Mouse (Mus musculus) ES-Bruce4 (cell line): ENCODE results near the gene Ube2u. TPM values are rescaled to one million over a fixed set of nuclear protein-coding genes. Genes with fewer than 3 reads are reported as not detected.

Experiments used
- H3K27ac ChIP-seq: 2 replicates; pipeline ENCODE4 v1.5.1; 2012; ENCODE audit warnings: low read length, inconsistent platforms; ENCODE audit not compliant: insufficient read depth
- H3K27me3 ChIP-seq: 2 replicates; pipeline ENCODE4 v1.6.1; 2012; ENCODE audit warnings: mild to moderate bottlenecking, low read length, inconsistent platforms; ENCODE audit not compliant: control insufficient read depth, poor library complexity, insufficient read depth, severe bottlenecking
- H3K36me3 ChIP-seq: 2 replicates; pipeline ENCODE4 v1.6.1; 2012; ENCODE audit warnings: inconsistent platforms, mild to moderate bottlenecking, low read length, moderate library complexity; ENCODE audit not compliant: control insufficient read depth, poor library complexity, insufficient read depth, severe bottlenecking
- H3K4me1 ChIP-seq: one replicate; pipeline ENCODE4 v1.8.1; 2011; ENCODE audit warnings: low read length; ENCODE audit not compliant: control insufficient read depth, insufficient read depth
- H3K4me3 ChIP-seq: 2 replicates; pipeline ENCODE4 v1.5.1; 2011; ENCODE audit warnings: low read depth, mild to moderate bottlenecking, low read length
- H3K9ac ChIP-seq: 2 replicates; pipeline ENCODE4 v1.6.1; 2012; ENCODE audit warnings: low read depth, mild to moderate bottlenecking, inconsistent platforms; ENCODE audit not compliant: poor library complexity, severe bottlenecking
- H3K9me3 ChIP-seq: replicated peaks from 2 replicates; pipeline ENCODE4 v1.6.1; 2012; ENCODE audit warnings: mild to moderate bottlenecking, low read length, inconsistent platforms; ENCODE audit not compliant: control insufficient read depth, poor library complexity, insufficient read depth, severe bottlenecking
- CTCF ChIP-seq: IDR thresholded peaks from one replicate; pipeline ENCODE4 v1.8.1; 2011; ENCODE audit warnings: low read depth, low read length
- EP300 ChIP-seq: IDR thresholded peaks from 2 replicates; pipeline ENCODE4 v1.6.1; 2011; ENCODE audit warnings: low read depth, low read length; ENCODE audit not compliant: insufficient read depth
- POLR2A ChIP-seq: IDR thresholded peaks from one replicate; pipeline ENCODE4 v1.8.1; 2011; ENCODE audit warnings: low read length; ENCODE audit not compliant: insufficient read depth
- polyA plus RNA-seq: library from polyadenylated mRNA; stranded (reverse); fragments of >200 nt; gene quantifications from 2 replicates; pipeline ENCODE4 v1.2.4, GENCODE M21; 2011; ENCODE audit warnings: low read depth; ENCODE audit not compliant: missing spikeins, insufficient read depth, insufficient read length

Gene Ube2u
- polyA plus RNA-seq, 1 experiment, result not detected

- no peaks in the 10 kb centered on the region for H3K27me3 ChIP-seq
- H3K36me3 ChIP-seq, result no peaks in the 10 kb centered on the region
- H3K27ac ChIP-seq, result no peak overlapping the region
- H3K4me1 ChIP-seq, result no peaks in the 10 kb centered on the region
- no peak overlapping the region for H3K4me3 ChIP-seq
- no peaks in the 10 kb centered on the region for H3K9me3 ChIP-seq
- no peak overlapping the region for H3K9ac ChIP-seq
- no peak for TF ChIP-seq CTCF
- no peak for TF ChIP-seq EP300
- TF ChIP-seq POLR2A, result no peak
Measured at GRCm38 (mm10) chr4:100553296-100553695, 74.6 kb downstream of the Ube2u start.

GRCm38 (mm10) chr4:100588236-100589206 is 109.9 kb downstream of the Ube2u start:
- H3K4me3 ChIP-seq, result no peak overlapping the region
- TF ChIP-seq POLR2A (no peak), CTCF (peak; percentile 83), EP300 (no peak)
- H3K27ac ChIP-seq, result no peak overlapping the region
- H3K9ac ChIP-seq, result no peak overlapping the region
- no peaks in the 10 kb centered on the region for H3K36me3 ChIP-seq
- no peaks in the 10 kb centered on the region for H3K4me1 ChIP-seq
- H3K27me3 ChIP-seq, result peaks cover 3% of the 10 kb centered on the region; the same call in 1 of the 2 replicates
- no peaks in the 10 kb centered on the region for H3K9me3 ChIP-seq

GRCm38 (mm10) chr4:100595771-100596170 is 117.1 kb downstream of the Ube2u start:
- Histone ChIP-seq H3K9ac (no peak overlapping the region), H3K27me3 (no peaks in the 10 kb centered on the region; the same call in 1 of the 2 replicates), H3K4me3 (no peak overlapping the region)

GRCm38 (mm10) chr4:100596630-100597029 is 118.0 kb downstream of the Ube2u start:
- H3K36me3 ChIP-seq, result no peaks in the 10 kb centered on the region
- H3K27me3 ChIP-seq, result no peaks in the 10 kb centered on the region; the same call in 1 of the 2 replicates
- H3K9ac ChIP-seq, result no peak overlapping the region
- no peaks in the 10 kb centered on the region for H3K9me3 ChIP-seq
- H3K4me1 ChIP-seq, result no peaks in the 10 kb centered on the region
- no peak overlapping the region for H3K4me3 ChIP-seq
- no peak overlapping the region for H3K27ac ChIP-seq
- no peak for TF ChIP-seq CTCF
- no peak for TF ChIP-seq EP300
- no peak for TF ChIP-seq POLR2A

More at GRCm38 (mm10) chr4:100595771-100596170, 117.1 kb downstream of the Ube2u start:
- H3K27ac ChIP-seq, result no peak overlapping the region
- no peaks in the 10 kb centered on the region for H3K36me3 ChIP-seq
- no peaks in the 10 kb centered on the region for H3K4me1 ChIP-seq
- TF ChIP-seq EP300 (no peak), CTCF (no peak), POLR2A (no peak)
- H3K9me3 ChIP-seq, result no peaks in the 10 kb centered on the region

DNA sequence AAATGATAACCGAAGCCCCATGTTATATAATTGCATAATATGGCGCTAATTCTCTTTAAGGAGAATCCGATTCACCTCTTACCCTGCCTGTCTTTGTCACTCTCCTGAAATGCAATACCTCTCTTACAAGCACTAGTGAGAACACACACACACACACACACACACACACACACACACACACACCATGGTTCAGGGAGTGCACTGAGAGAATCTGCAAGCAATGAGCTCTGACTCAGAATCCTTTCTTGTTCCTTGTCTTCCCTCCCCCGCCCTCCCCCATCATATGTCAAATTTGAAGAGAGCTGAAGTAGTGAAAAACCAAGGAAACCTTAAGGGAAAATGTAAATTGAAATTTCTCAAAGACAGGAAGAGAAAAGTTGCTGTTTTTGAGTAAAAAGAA is 118.4 kb downstream of the Ube2u start:
- no peak overlapping the region for H3K27ac ChIP-seq
- H3K4me1 ChIP-seq, result no peaks in the 10 kb centered on the region
- no peaks in the 10 kb centered on the region for H3K9me3 ChIP-seq
- no peaks in the 10 kb centered on the region; the same call in 1 of the 2 replicates for H3K27me3 ChIP-seq
- no peak for TF ChIP-seq CTCF
- TF ChIP-seq EP300, result no peak
- no peak overlapping the region for H3K9ac ChIP-seq
- H3K36me3 ChIP-seq, result no peaks in the 10 kb centered on the region
- H3K4me3 ChIP-seq, result no peak overlapping the region
